Mouse (Mus musculus) heart, postnatal 14 days (tissue): ENCODE results near the gene Suz12. TPM values are rescaled to one million over a fixed set of nuclear protein-coding genes. Genes with fewer than 3 reads are reported as not detected.

Experiments used
- DNase-seq, 2 experiments: peaks; one replicate each; pipeline ENCODE4 v3.0.0; 2021 to 2022
- intact Hi-C: fragments of 180-260 bp; cut with DNase I; formaldehyde crosslinking; loops from one replicate; pipeline ENCODE4 v1.15.1; 2025
- total RNA-seq, 2 experiments: library from RNA; stranded (reverse); gene quantifications; 2 replicates each; pipeline ENCODE4 v1.2.3; 2021

Gene Suz12
- total RNA-seq, 2 experiments from 2014 or later = 28.2 to 30.2 TPM

- DNase-seq = no peak
- intact Hi-C loops = no loop called here
Observed at GRCm38 (mm10) chr11:80067558-80067957, 74.7 kb downstream of the Suz12 start.

DNA sequence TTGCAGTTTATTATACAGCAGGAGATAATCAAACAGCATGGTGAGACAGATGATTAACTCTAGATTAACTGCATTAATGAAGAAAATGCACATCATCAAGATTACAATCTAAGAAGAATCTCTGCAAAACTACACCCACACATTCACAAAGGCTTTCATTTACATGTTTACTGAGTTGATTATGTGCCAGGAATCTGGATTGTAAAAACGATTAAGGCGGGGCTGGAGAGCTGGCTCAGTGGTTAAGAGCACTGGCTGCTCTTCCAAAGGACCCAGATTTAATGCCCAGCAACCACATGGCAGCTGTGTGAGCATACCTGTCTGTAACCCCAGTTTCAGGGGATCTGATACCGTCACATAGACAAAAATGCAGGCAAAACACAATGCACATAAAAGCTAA lies 76.9 kb downstream of the Suz12 start:
- DNase-seq = no peak
- intact Hi-C loops = no loop called here

GRCm38 (mm10) chr11:80071039-80071438 lies 78.1 kb downstream of the Suz12 start:
- intact Hi-C loops = no loop called here
- no peak for DNase-seq

DNA sequence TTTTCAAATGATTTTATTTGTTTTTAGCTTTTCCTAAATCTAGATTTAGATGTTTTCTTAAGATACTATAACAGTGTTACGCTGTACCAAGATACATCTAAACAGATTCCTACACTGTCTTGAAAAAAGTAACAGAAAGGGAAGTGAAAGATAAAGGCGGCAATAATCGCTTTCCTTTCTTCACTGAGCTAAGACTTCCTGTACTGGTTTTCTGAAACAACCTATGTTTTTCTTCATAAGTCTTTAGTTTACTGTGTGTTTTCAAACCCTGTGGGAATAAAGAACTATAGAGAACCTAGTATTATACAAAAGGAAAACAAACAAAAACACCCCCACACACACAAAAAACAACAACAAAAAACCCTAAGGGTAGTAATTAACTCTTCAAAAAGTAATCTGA lies 79.5 kb downstream of the Suz12 start:
- DNase-seq = no peak
- intact Hi-C loops = no loop called here

- DNase-seq = no peak
Observed at GRCm38 (mm10) chr11:80075608-80076277, 82.8 kb downstream of the Suz12 start.

GRCm38 (mm10) chr11:80077784-80078545 lies 85.1 kb downstream of the Suz12 start:
- intact Hi-C loops = no loop called here
- no peak for DNase-seq

More at GRCm38 (mm10) chr11:80075608-80076277, 82.8 kb downstream of the Suz12 start:
- intact Hi-C loops = no loop called here

DNA sequence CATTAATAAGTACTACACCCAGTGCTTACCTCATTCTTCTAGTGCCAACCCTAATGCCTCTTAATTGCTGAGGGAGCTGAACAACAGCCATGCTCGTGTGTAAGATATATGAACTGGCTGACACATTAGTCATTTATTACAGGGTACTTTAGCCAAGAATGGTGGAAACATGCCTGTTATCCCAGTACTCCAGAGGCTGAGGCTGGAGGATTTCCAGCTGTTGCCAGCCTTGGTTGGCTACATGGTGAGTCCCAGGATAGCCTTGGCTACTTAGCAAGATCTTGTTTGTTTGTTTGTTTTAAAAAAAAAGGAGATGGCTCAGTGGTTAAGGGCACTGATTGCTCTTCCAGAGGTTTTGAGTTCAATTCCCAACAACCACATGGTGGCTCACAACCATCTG lies 85.9 kb downstream of the Suz12 start:
- no peak for DNase-seq
- intact Hi-C loops = no loop called here

- DNase-seq = no peak
- intact Hi-C loops = loop anchor here (10.0 kb wide), 1 partner anchor 105 kb away; the partner anchor contains the start of gene Rnf135
Observed at GRCm38 (mm10) chr11:80079751-80080150, 86.8 kb downstream of the Suz12 start.

GRCm38 (mm10) chr11:80080381-80080825 lies 87.5 kb downstream of the Suz12 start:
- intact Hi-C loops = loop anchor here (10.0 kb wide), 1 partner anchor 104 kb away; the partner anchor contains the start of gene Rnf135
- DNase-seq = peak in 1 of 2 experiments; percentile 44

GRCm38 (mm10) chr11:80080826-80081728 lies 88.2 kb downstream of the Suz12 start, which contains the start of gene Crlf3:
TSS of gene Crlf3 (minus strand) at chr11:80080991.
- DNase-seq = peak; percentile 97 to 98
- intact Hi-C loops = loop anchor here (10.0 kb wide), 1 partner anchor 104 kb away; the partner anchor contains the start of gene Rnf135

DNA sequence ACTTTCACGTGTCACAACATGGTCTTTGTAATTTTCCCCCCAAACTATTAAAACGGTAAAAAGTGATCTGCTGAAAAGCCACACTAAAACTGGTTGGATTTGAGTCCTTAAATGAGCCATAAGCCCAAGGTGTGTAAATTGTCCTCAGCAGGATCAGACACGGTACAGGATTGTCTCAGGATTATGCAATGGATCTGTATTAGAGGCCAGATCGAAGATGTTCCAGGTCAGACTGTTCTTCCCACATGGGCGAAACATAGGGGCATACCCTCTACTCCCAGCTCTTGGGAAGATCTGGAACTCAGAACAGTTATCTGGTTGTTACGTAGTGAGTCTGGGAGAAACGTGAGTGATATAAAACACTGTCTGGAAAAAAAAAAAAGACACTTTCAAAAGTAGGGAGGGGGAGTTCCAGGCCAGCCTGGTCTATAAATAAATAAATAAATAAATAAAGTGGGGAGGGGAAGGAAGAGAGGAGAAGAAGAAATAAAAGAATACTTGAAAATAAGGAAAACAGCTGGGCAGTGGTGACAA lies 88.9 kb downstream of the Suz12 start:
- no peak for DNase-seq
- intact Hi-C loops = loop anchor here (10.0 kb wide), 1 partner anchor 103 kb away; the partner anchor contains the start of gene Rnf135

Other genes with a start within 250 kb of the Suz12 start
- gene Utp6, start 30.7 kb upstream of the Suz12 start, total RNA-seq = 10 to 100 TPM; 19.4 to 21.3 TPM
- 10 to 100 TPM; 16.1 to 16.9 TPM for gene Crlf3, start 87.9 kb downstream of the Suz12 start, total RNA-seq
- gene Atad5, start 96.3 kb downstream of the Suz12 start, total RNA-seq = 1 to 10 TPM; 1.8 to 2.0 TPM
- 10 to 100 TPM; 24.4 to 24.8 TPM for gene Tefm, start 149.1 kb downstream of the Suz12 start, total RNA-seq
- gene Adap2, start 161.0 kb downstream of the Suz12 start, total RNA-seq = 10 to 100 TPM; 16.9 to 17.6 TPM
- 1 to 10 TPM; 7.1 to 7.4 TPM for gene Rnf135, start 190.7 kb downstream of the Suz12 start, total RNA-seq
- 10 to 100 TPM; 61.8 to 65.3 TPM for gene Rhot1, start 215.9 kb downstream of the Suz12 start, total RNA-seq